Mouse (Mus musculus) neural tube, embryonic 10.5 days (tissue): ENCODE results near the gene Farp1.
"Not testable (repeated sequence)": the region's sequence is repeated elsewhere in the genome, so short reads cannot be mapped to it uniquely, and the experiment has no call there.

Experiments
- DNase-seq: peaks from one replicate; pipeline ENCODE4 v3.0.0-alpha.2; 2017; ENCODE audit warnings: low spot score; ENCODE audit errors: extremely low spot score

Farp1 gene

GRCm38 (mm10) chr14:121034973-121035662 is at the start of gene Farp1:
Gene Farp1, plus strand, starts transcription at chr14:121035200.
- peak; percentile 90 for DNase-seq

- DNase-seq: no peak
These were observed 45.9 kb upstream of the Farp1 start for GRCm38 (mm10) chr14:120989126-120989525.

DNA sequence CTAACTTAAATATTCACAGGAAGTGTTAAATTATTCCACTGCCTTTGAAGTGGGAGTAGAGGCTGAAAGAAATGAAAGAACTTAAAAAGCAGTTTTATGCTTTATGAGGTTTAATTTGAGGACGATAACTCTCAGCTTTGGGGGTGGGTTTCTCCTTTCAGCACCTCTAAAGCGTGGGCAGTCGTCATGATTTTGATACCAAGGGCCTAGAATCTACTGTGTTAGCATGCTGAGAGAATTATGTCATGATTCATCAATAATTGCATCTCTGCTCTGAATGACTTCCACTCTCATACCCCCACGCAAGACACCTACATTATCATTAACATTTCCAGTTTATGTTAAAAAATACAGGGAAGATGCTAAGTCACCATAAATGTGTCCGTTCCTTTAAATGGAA is 37.3 kb upstream of the Farp1 start:
- no peak for DNase-seq

DNA sequence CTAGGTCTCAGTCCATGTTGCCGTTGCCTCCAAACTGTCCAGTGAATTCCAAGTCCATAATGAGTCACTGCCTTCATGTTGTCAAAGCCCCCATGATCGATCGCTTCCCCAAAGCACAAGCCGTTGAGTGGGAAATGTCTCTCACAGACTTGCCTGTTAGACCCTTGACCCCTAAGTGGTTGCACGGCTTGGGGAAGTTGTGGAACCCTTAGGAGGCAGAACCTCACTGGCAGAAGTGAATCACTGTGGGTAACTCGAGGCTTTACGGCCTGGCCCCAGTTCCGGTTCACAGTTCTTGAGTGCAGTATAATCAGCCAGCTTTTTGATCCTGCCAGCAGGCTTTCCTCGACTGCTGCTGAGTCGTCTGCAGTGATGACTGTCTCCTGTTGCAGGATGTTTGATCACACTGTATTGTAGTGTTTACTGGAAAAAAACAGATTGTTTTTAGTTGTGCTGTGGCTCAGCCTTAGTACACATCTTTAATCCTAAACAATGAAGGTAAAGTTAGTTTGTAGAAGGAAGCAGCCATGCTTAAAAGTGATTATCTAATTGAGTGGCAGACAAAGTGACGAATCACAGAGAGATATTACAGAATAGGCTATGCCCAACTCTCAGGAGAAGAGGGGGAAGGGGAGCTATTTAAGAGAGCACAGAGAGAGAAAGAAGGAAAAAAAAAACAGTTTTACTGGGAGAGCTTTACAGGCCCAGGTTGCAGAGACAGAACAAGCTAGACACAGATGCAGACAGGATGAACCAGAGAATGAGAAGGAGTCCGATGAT is 34.2 kb upstream of the Farp1 start:
- peak; percentile 29 for DNase-seq

DNA sequence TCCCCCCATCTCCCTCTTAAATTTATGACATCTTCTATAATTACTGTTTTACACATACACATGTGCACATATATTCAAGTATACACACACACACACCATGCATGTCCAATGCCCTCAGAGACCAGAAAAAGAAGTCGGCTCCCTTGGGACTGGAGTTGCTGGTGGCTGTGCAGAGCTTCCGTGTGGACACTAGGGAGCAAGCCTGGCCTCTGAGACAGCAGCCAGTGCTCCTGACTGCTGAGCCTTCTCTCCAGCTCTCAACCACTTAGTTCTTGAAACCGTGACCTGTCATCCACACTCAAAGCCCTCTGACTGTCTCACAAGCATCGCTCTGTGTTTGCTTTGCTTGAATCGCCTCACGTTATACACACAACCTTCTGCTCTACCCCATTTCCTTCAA is 29.4 kb upstream of the Farp1 start:
- no peak for DNase-seq

DNA sequence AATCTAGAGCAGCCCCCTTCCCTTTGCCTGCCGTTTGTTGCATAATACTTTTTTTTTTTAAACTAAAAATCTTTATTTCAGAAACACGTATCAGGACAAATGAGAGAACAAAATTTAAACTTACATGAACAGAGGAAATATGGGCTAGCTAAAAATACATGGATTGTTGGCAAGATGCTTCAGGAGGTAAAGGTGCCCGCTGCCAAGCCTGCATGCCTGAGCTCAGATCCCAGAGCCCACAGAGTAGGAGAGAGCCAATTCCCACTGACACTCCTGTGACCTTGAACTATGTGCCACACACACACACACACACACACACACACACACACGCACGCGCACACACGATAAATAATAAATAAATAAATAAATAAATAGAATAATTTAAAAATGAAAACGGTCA is 29.0 kb upstream of the Farp1 start:
- no peak for DNase-seq

- DNase-seq: no peak
These were observed 19.8 kb upstream of the Farp1 start for GRCm38 (mm10) chr14:121015114-121015690.

DNA sequence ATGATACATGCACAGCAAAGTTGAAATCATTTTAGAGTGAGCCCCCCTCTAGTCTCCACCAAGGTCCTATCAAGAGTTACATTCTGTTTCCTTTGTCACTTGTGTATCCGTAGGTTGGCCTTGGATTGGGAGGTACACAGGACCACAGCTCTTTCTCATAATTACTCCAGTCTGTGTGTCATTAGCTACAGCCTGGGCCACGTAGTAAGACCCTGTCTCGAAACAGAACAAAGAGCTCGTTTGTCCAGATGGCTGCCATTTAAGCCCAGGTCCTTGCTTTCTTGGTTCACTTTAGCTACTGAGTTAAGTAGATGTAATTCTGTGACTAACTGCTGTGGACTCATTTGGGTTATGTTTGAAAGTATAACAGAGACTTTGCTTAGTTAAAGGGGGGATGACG is 12.6 kb upstream of the Farp1 start:
- DNase-seq: no peak

DNA sequence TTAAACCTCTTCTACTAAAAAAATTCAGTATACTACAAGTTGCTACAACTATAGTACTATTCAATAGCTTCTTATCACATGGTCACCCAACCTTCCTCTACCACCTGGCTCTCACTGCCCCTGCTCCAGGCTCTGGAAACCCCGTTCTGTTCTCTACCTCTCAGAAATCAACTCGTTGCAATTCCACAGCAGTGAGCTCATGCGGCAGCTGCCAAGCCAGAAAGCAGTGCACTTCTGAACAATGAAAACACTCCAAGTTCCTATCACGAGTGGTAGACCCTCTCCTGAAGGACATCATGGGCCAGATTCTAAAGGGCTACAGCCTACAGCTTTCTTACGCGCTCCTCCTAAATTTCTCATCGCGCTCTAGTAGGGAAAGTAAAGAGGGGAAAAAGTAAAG is 9.6 kb upstream of the Farp1 start:
- DNase-seq: no peak

DNA sequence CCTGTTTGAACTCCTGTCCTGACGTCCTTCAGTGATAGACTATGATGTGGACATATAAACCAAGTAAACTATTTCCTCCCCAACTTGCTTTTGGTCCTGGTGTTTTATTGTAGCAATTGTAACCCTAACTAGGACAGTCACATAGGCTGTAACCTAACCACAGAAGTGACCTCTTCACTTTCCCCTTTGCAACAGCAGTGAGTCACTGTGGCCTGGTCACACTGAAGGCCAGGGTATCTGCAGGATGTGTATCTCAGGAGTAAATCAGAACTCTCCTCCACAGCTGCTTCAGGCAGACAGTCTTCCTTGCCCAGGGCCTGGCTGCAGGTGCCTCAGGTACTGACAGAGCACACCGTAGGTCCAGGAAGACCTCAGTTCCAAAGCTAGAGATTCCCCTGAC is 3.6 kb upstream of the Farp1 start:
- no peak for DNase-seq

DNA sequence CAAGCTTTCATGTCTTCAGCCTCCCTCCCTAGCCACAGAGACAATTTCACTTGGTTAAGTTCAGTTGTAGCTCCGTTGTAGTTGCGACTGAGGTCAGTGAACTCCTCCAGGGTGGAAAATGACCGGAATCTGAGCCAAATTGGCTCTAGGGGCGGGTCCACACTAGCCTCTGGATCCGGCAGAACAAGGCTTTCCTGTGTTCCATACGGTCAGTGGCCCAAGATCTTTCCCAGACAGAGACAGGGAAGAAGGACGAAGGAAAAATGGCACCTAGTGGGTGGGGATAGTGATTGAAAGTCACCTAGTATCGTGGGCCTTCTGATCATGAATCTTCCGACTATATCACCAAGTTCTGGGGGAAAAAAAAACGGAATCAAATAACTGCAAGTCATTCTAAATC is 475 bp upstream of the Farp1 start:
- no peak for DNase-seq

DNA sequence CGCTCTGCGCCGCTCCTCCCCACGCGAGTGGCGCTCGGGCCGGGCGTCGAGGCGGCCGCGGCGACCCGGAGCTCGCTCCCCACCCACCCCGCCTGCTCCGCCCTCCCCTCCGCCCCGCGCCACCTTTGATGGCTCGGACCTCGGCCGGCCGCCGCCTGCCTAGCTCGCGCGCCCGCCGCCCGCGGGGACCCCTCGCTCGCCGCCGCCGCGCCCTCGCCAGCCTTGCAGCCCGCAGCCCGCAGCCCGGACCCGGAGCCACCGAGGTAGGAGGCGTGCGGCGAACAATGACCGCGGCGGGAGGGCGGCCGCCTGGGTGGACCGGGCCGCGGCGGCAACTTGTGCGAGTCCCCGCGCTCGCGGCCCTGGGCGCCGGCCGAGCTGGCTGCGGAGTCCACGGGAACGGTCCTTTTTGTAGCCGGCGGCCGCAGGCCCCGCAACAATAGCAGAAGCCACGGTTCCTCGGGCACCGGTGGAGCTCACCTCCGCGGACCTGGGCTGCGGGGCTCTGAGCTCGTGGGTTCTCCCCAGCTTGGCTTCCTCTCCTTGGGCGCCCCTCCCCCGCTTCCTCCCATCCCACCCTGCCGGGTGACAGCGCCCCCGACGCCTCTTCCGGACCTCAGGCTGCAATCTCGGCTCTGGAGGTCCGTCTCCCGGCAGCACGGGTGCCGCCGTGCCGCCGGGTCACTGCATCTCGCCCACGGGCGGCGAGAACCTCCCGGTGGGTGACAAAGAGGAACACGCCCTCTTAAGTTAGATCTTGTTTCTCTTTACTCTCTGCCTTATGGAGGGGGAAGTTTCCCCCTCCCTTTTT is 868 bp downstream of the Farp1 start:
- peak; percentile 80 for DNase-seq

DNA sequence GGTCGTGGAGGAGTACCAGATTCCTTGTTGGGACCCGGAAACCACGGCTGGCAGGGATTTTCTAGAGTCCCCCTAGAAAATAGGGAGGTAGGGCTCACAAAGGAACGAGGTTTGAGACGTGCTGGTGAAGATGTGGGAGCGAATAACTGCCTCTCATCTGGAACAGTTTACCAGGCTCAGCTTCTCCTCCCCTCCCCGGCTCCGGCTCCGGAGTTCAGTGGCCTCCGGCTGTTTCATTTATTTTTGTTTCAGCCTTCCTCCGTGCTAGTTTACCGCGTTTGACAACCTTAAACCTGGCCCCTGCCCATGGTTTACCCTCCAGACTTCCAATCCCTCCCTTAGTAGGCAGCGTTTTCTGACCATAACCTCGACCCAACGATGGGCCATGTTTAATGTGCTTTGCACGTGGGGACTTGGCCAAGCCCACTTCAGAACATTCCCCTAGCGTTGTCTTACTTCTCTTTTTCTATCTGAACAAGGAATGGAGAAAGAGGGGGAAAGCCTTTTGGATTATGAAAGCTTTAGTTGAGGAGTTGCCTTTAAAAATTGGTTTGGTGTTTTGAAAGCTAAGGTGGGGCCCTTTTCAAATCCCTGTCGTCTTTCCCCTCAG is 1.7 kb downstream of the Farp1 start:
- peak; percentile 64 for DNase-seq

DNA sequence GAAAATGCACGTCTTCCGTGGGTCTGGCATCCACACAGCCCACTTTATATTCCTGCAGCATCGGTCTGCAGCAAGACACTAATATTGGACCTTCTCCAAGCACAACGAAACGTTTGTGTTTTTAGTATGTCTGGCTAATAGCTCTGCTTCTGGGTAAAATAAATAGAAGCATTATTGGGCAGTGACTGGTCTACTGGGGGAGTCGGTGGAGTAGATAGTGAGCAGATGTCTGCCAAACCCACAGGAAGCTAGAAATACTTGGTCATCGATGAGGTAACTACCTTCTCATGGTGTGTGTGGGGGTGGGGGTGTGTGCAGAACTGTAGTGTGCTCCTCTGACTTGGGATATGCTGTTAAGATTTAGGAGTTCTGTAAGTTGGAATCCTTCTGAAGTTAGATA is 2.3 kb downstream of the Farp1 start:
- DNase-seq: no peak

DNA sequence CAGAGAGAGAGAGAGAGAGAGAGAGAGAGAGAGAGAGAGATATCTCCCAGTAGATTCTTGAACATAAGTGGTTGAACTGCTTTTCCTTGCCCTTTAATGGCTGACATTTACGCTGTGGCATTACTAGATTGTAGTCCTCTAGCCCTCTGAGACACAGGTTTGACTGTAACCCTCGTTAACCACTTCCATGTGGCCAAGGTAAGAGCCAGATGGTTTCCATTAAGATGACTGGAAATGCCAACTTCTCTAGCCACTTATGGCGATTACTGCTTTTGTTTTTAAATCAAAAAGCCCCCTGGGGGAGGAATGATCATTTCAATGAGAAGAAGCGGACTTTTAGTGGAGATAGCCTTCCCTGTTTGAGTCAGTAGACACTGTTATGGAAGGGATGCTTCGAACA is 3.7 kb downstream of the Farp1 start:
- DNase-seq: peak; percentile 35

- DNase-seq: no peak
These were observed 9.1 kb downstream of the Farp1 start for GRCm38 (mm10) chr14:121044145-121044544.

DNA sequence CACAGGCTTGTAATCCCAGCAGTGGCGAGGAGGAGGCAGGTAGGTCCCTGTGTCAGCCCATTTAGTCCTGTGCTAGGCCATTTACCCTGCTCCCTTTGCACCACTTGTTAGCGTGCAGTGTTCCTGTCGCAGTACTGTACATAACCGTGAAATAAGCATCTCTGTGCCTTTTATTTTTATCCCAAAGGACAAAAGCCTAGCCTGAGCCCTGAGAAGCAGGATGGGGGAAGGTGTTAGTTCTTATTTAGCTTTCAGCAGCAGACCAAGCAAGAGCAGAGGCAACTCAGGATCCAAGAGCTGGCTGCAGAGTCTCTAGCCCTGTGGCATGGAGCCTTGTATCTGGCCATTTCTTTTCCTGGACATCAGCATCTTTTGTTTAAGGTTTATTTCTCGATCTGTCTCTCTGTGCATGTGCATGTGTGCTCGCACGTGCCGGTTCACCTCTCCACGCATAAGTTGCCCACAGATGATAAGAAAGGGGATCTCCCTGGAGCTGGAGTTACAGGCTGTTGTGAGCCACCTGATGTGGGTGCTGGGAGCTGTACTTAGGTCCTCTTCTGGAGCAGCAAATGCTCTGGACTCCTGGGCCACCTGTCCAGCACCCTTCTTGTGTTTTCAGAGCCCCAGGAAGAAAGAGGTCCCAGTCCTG is 11.4 kb downstream of the Farp1 start:
- no peak for DNase-seq

DNA sequence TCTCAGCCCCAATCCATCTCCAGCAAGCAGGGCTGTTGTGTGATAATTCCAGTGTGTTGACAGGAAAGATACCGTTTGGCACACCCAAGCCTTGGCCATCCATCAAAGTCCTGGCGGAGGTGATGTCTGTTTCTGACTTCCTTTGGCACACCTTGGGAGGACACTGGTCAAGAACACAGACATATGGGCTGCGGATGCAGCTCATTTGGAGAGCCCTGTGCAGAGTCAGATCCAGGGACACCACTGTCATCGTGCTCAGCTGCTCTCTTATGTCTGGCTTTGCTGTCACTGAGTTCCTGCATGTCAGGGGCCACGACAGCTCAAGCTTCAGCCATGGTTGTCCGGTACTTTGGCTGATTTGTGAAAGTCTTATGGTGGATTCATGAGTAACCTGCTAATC is 12.8 kb downstream of the Farp1 start:
- no peak for DNase-seq

GRCm38 (mm10) chr14:121051002-121051401 is 16.0 kb downstream of the Farp1 start:
- not testable (repeated sequence) for DNase-seq

GRCm38 (mm10) chr14:121053020-121053518 is 18.1 kb downstream of the Farp1 start:
- DNase-seq: peak; percentile 61

- DNase-seq: no peak
These were observed 19.1 kb downstream of the Farp1 start for GRCm38 (mm10) chr14:121054062-121054461.
